Mouse (Mus musculus): ENCODE data around the gene Tbx5.

GRCm38 (mm10) chr5:119837306-119837675, 4.8 kb downstream of the Tbx5 start:
- no peak for TF ChIP-seq CTCF (IDR thresholded peaks at IDR 0.05; ENCODE audit: low read depth)
- TF ChIP-seq EP300 (IDR thresholded peaks at IDR 0.05; ENCODE audit: low read depth) = no peak
